ENCODE assay signal across 11 mouse cellular contexts in the genomic region with DNA sequence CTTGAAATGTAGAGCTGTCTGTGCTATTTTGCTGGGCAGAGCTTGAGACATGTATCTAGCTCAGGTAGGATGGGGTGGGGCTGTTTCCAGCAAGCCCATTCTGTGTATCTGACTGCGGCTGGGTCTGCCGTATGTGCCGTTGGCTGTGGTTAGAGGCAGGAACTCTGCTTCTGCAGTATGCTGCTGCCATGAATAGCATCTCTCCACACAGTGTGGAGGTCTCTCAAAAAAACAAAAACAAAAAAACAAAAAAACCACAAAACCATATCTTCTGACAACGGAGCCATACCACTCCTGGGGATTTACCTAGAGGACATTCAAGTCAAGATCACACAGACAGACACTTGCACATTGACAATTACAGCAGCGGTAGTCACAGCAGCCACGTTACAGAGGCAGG.
A peak's percentile ranks its signal among the peaks of the same experiment; 100 is the strongest.
DNase-seq lines count a peak whose midpoint lies in the region.
"Had no signal": no experiment of that assay in that cellular context is flagged by ENCODE, and none has a peak within 500 bp of the region (broad histone marks: within the 10 kb centered on the region; RNA-seq: fewer than 3 reads in every experiment).

No protein-coding gene starts in this region.

- H3K27me3 ChIP-seq in limb, embryonic 10.5 days (ENCODE audit: low read depth, poor library complexity, severe bottlenecking), result no peaks in the 10 kb centered on the region
- H3K27me3 ChIP-seq: hindbrain, embryonic 15.5 days; stomach, embryonic 15.5 days had no signal

- H3K36me3 ChIP-seq in limb, embryonic 10.5 days, result peaks cover 8% of the 10 kb centered on the region; the same call in 1 of the 2 replicates
- H3K36me3 ChIP-seq: hindbrain, embryonic 15.5 days had no signal

- no peaks in the 10 kb centered on the region for H3K9me3 ChIP-seq in limb, embryonic 10.5 days (replicated peaks)
- H3K9me3 ChIP-seq: hindbrain, embryonic 15.5 days; stomach, embryonic 15.5 days had no signal

- DNase-seq in spleen, postnatal 36 days (ENCODE audit: low spot score in 2 of 2), result peak; percentile 39 to 52
- DNase-seq in spleen, adult 12 weeks (ENCODE audit: low spot score), result no peak
- peak; percentile 83 for DNase-seq in induced T-regulatory cell, adult 2 months (ENCODE audit: low read depth)
- DNase-seq in natural killer cell, adult 2 months (ENCODE audit: low spot score in 2 of 2), result peak; percentile 72 to 84
- DNase-seq in kidney, adult 18-20 months, result no peak
- DNase-seq in ovary, postnatal 36 days (ENCODE audit: low spot score), result no peak
- DNase-seq in limb, embryonic 10.5 days (ENCODE audit: low spot score), result no peak
- DNase-seq: right cerebral cortex, adult 18-20 months had no signal

- peaks cover 20% of the 10 kb centered on the region; the same call in 1 of the 2 replicates for H3K4me1 ChIP-seq in limb, embryonic 10.5 days

- WGBS in limb, embryonic 10.5 days, result 90% methylated on average over 6 of the region's 6 CpGs

- no peak overlapping the region for H3K27ac ChIP-seq in limb, embryonic 10.5 days
- H3K27ac ChIP-seq: hindbrain, embryonic 15.5 days; liver, embryonic 14.5 days had no signal

- no peak overlapping the region for H3K4me3 ChIP-seq in limb, embryonic 10.5 days
- H3K4me3 ChIP-seq: hindbrain, embryonic 15.5 days; stomach, embryonic 15.5 days had no signal

Comparison
In these comparisons a context has a peak if more than half of its experiments do, and no peak if none do; other contexts are left out.
1. DNase-seq: peak in spleen, postnatal 36 days (2 of 2), induced T-regulatory cell, adult 2 months (single experiment) and natural killer cell, adult 2 months (2 of 2); none in spleen, adult 12 weeks (single experiment), kidney, adult 18-20 months (single experiment), ovary, postnatal 36 days (single experiment) and limb, embryonic 10.5 days (single experiment).